Mouse (Mus musculus): Measurements from ENCODE around the gene Cfap43. TPM values are rescaled to one million over a fixed set of nuclear protein-coding genes. Genes with fewer than 3 reads are reported as not detected.

Cfap43 gene
- polyA plus RNA-seq, 1 experiment: 0.02 TPM

- Histone ChIP-seq H3K79me2 (ENCODE audit: control insufficient read depth, insufficient read depth) (no peaks in the 10 kb centered on the region), H3K36me3 (ENCODE audit: control insufficient read depth, insufficient read depth) (no peaks in the 10 kb centered on the region), H3ac (ENCODE audit: control insufficient read depth, insufficient read length) (no peak overlapping the region), H3K4me3 (no peak overlapping the region), H3K27me3 (ENCODE audit: control insufficient read depth, insufficient read depth, insufficient read length) (no peaks in the 10 kb centered on the region), H3K4me2 (ENCODE audit: low read depth) (no peak overlapping the region)
- TF ChIP-seq E2F4 (IDR thresholded peaks at IDR 0.05; ENCODE audit: insufficient read depth) (no peak), TCF3 (IDR thresholded peaks at IDR 0.05; ENCODE audit: insufficient read length, low read depth) (no peak), USF1 (IDR thresholded peaks at IDR 0.05; ENCODE audit: low read depth) (no peak), POLR2AphosphoS2 (IDR thresholded peaks at IDR 0.05; ENCODE audit: insufficient read length, low read depth) (no peak), MYOD1 (IDR thresholded peaks at IDR 0.05; ENCODE audit: control insufficient read depth in 1 of 3, insufficient read length in 2 of 3, low read depth in 2 of 3) (peak in 1 of 3 experiments; percentile 45), TCF12 (IDR thresholded peaks at IDR 0.05; ENCODE audit: insufficient read depth, poor library complexity, severe bottlenecking) (no peak), SRF (IDR thresholded peaks at IDR 0.05; ENCODE audit: control insufficient read depth, insufficient read length, low read depth) (no peak), REST (IDR thresholded peaks at IDR 0.05; ENCODE audit: insufficient read depth, insufficient read length) (no peak), MYOG (IDR thresholded peaks at IDR 0.05; ENCODE audit: control insufficient read depth in 1 of 3, insufficient read depth in 1 of 3, insufficient read length in 2 of 3, low read depth in 2 of 3) (peak in 1 of 3 experiments; percentile 57)
Measured at GRCm38 (mm10) chr19:47817692-47818091, 101.4 kb downstream of the Cfap43 start.

GRCm38 (mm10) chr19:47814721-47815120, 104.4 kb downstream of the Cfap43 start:
- Histone ChIP-seq H3K4me3 (no peak overlapping the region), H3K36me3 (ENCODE audit: control insufficient read depth, insufficient read depth) (no peaks in the 10 kb centered on the region), H3K27me3 (ENCODE audit: control insufficient read depth, insufficient read depth, insufficient read length) (no peaks in the 10 kb centered on the region), H3K4me2 (ENCODE audit: low read depth) (no peak overlapping the region), H3K79me2 (ENCODE audit: control insufficient read depth, insufficient read depth) (no peaks in the 10 kb centered on the region), H3ac (ENCODE audit: control insufficient read depth, insufficient read length) (no peak overlapping the region)
- no peak for TF ChIP-seq USF1 (IDR thresholded peaks at IDR 0.05; ENCODE audit: low read depth)
- no peak for TF ChIP-seq E2F4 (IDR thresholded peaks at IDR 0.05; ENCODE audit: insufficient read depth)
- TF ChIP-seq TCF12 (IDR thresholded peaks at IDR 0.05; ENCODE audit: insufficient read depth, poor library complexity, severe bottlenecking): no peak
- no peak for TF ChIP-seq MAX (IDR thresholded peaks at IDR 0.05; ENCODE audit: low read depth)
- no peak for TF ChIP-seq TCF3 (IDR thresholded peaks at IDR 0.05; ENCODE audit: insufficient read length, low read depth)
- TF ChIP-seq REST (IDR thresholded peaks at IDR 0.05; ENCODE audit: insufficient read depth, insufficient read length): no peak
- no peak for TF ChIP-seq POLR2AphosphoS2 (IDR thresholded peaks at IDR 0.05; ENCODE audit: insufficient read length, low read depth)
- no peak for TF ChIP-seq MYOG (IDR thresholded peaks at IDR 0.05; ENCODE audit: control insufficient read depth in 1 of 3, insufficient read depth in 1 of 3, insufficient read length in 2 of 3, low read depth in 2 of 3)
- no peak for TF ChIP-seq SRF (IDR thresholded peaks at IDR 0.05; ENCODE audit: control insufficient read depth, insufficient read length, low read depth)
- TF ChIP-seq CEBPB (IDR thresholded peaks at IDR 0.05; ENCODE audit: insufficient read depth, poor library complexity, severe bottlenecking): no peak

GRCm38 (mm10) chr19:47812091-47812490, 107.0 kb downstream of the Cfap43 start:
- Histone ChIP-seq H3K36me3 (ENCODE audit: control insufficient read depth, insufficient read depth) (no peaks in the 10 kb centered on the region), H3K4me2 (ENCODE audit: low read depth) (no peak overlapping the region), H3K79me2 (ENCODE audit: control insufficient read depth, insufficient read depth) (no peaks in the 10 kb centered on the region), H3K27me3 (ENCODE audit: control insufficient read depth, insufficient read depth, insufficient read length) (no peaks in the 10 kb centered on the region), H3K4me3 (no peak overlapping the region), H3ac (ENCODE audit: control insufficient read depth, insufficient read length) (no peak overlapping the region)
- no peak for TF ChIP-seq MYOD1 (IDR thresholded peaks at IDR 0.05; ENCODE audit: control insufficient read depth in 1 of 3, insufficient read length in 2 of 3, low read depth in 2 of 3)
- TF ChIP-seq TCF12 (IDR thresholded peaks at IDR 0.05; ENCODE audit: insufficient read depth, poor library complexity, severe bottlenecking): no peak
- TF ChIP-seq POLR2AphosphoS2 (IDR thresholded peaks at IDR 0.05; ENCODE audit: insufficient read length, low read depth): no peak
- no peak for TF ChIP-seq REST (IDR thresholded peaks at IDR 0.05; ENCODE audit: insufficient read depth, insufficient read length)
- no peak for TF ChIP-seq POLR2A (IDR thresholded peaks at IDR 0.05; ENCODE audit: insufficient read length, low read depth)
- no peak for TF ChIP-seq USF1 (IDR thresholded peaks at IDR 0.05; ENCODE audit: low read depth)
- no peak for TF ChIP-seq SRF (IDR thresholded peaks at IDR 0.05; ENCODE audit: control insufficient read depth, insufficient read length, low read depth)
- no peak for TF ChIP-seq MAX (IDR thresholded peaks at IDR 0.05; ENCODE audit: low read depth)
- TF ChIP-seq TCF3 (IDR thresholded peaks at IDR 0.05; ENCODE audit: insufficient read length, low read depth): no peak
- no peak for TF ChIP-seq E2F4 (IDR thresholded peaks at IDR 0.05; ENCODE audit: insufficient read depth)
- no peak for TF ChIP-seq CEBPB (IDR thresholded peaks at IDR 0.05; ENCODE audit: insufficient read depth, poor library complexity, severe bottlenecking)
- no peak for TF ChIP-seq MYOG (IDR thresholded peaks at IDR 0.05; ENCODE audit: control insufficient read depth in 1 of 3, insufficient read depth in 1 of 3, insufficient read length in 2 of 3, low read depth in 2 of 3)

GRCm38 (mm10) chr19:47798583-47798982, 120.5 kb downstream of the Cfap43 start:
- TF ChIP-seq POLR2AphosphoS2 (IDR thresholded peaks at IDR 0.05; ENCODE audit: insufficient read length, low read depth): no peak
- no peak for TF ChIP-seq MYOG (IDR thresholded peaks at IDR 0.05; ENCODE audit: control insufficient read depth in 1 of 3, insufficient read depth in 1 of 3, insufficient read length in 2 of 3, low read depth in 2 of 3)
- TF ChIP-seq SRF (IDR thresholded peaks at IDR 0.05; ENCODE audit: control insufficient read depth, insufficient read length, low read depth): no peak
- no peak for TF ChIP-seq TCF12 (IDR thresholded peaks at IDR 0.05; ENCODE audit: insufficient read depth, poor library complexity, severe bottlenecking)
- no peak for TF ChIP-seq POLR2A (IDR thresholded peaks at IDR 0.05; ENCODE audit: insufficient read length, low read depth)
- no peak for TF ChIP-seq CEBPB (IDR thresholded peaks at IDR 0.05; ENCODE audit: insufficient read depth, poor library complexity, severe bottlenecking)
- no peak for TF ChIP-seq TCF3 (IDR thresholded peaks at IDR 0.05; ENCODE audit: insufficient read length, low read depth)
- no peak for TF ChIP-seq MAX (IDR thresholded peaks at IDR 0.05; ENCODE audit: low read depth)
- no peak for TF ChIP-seq REST (IDR thresholded peaks at IDR 0.05; ENCODE audit: insufficient read depth, insufficient read length)
- no peak for TF ChIP-seq USF1 (IDR thresholded peaks at IDR 0.05; ENCODE audit: low read depth)
- no peak for TF ChIP-seq MYOD1 (IDR thresholded peaks at IDR 0.05; ENCODE audit: control insufficient read depth in 1 of 3, insufficient read length in 2 of 3, low read depth in 2 of 3)
- TF ChIP-seq E2F4 (IDR thresholded peaks at IDR 0.05; ENCODE audit: insufficient read depth): no peak
- Histone ChIP-seq H3K79me2 (ENCODE audit: control insufficient read depth, insufficient read depth) (no peaks in the 10 kb centered on the region), H3ac (ENCODE audit: control insufficient read depth, insufficient read length) (no peak overlapping the region), H3K4me2 (ENCODE audit: low read depth) (no peak overlapping the region), H3K4me3 (no peak overlapping the region), H3K36me3 (ENCODE audit: control insufficient read depth, insufficient read depth) (no peaks in the 10 kb centered on the region), H3K27me3 (ENCODE audit: control insufficient read depth, insufficient read depth, insufficient read length) (peaks cover 23% of the 10 kb centered on the region)
